Mouse (Mus musculus): ENCODE measurements around the gene Nek1.

Gene Nek1

GRCm38 (mm10) chr8:60992910-60993638 lies at the start of gene Nek1:
Nek1 (plus strand) TSS chr8:60993195.
- peak; percentile 97 for DNase-seq (ENCODE audit: low spot score)

- no peak for DNase-seq (ENCODE audit: low spot score)
Observed at GRCm38 (mm10) chr8:60947503-60947902, 45.5 kb upstream of the Nek1 start.

GRCm38 (mm10) chr8:60949859-60950258 lies 43.1 kb upstream of the Nek1 start:
- no peak for DNase-seq (ENCODE audit: low spot score)

- DNase-seq (ENCODE audit: low spot score): no peak
Observed at GRCm38 (mm10) chr8:60951271-60951670, 41.7 kb upstream of the Nek1 start.

- no peak for DNase-seq (ENCODE audit: low spot score)
Observed at GRCm38 (mm10) chr8:60951757-60952156, 41.2 kb upstream of the Nek1 start.

GRCm38 (mm10) chr8:60952803-60953202 lies 40.2 kb upstream of the Nek1 start:
- no peak for DNase-seq (ENCODE audit: low spot score)

GRCm38 (mm10) chr8:60954281-60955014 lies 38.5 kb upstream of the Nek1 start:
- DNase-seq (ENCODE audit: low spot score): peak; percentile 89

GRCm38 (mm10) chr8:60956847-60957246 lies 36.1 kb upstream of the Nek1 start:
- DNase-seq (ENCODE audit: low spot score): no peak

GRCm38 (mm10) chr8:60962763-60963162 lies 30.2 kb upstream of the Nek1 start:
- DNase-seq (ENCODE audit: low spot score): no peak

GRCm38 (mm10) chr8:60963931-60964330 lies 29.1 kb upstream of the Nek1 start:
- no peak for DNase-seq (ENCODE audit: low spot score)

- no peak for DNase-seq (ENCODE audit: low spot score)
Observed at GRCm38 (mm10) chr8:60964518-60964917, 28.5 kb upstream of the Nek1 start.

- no peak for DNase-seq (ENCODE audit: low spot score)
Observed at GRCm38 (mm10) chr8:60965306-60965705, 27.7 kb upstream of the Nek1 start.

- DNase-seq (ENCODE audit: low spot score): no peak
Observed at GRCm38 (mm10) chr8:60965741-60966140, 27.3 kb upstream of the Nek1 start.

GRCm38 (mm10) chr8:60969091-60969490 lies 23.9 kb upstream of the Nek1 start:
- DNase-seq (ENCODE audit: low spot score): no peak

- DNase-seq (ENCODE audit: low spot score): peak; percentile 20
Observed at GRCm38 (mm10) chr8:60971808-60972207, 21.2 kb upstream of the Nek1 start.

- no peak for DNase-seq (ENCODE audit: low spot score)
Observed at GRCm38 (mm10) chr8:60973448-60973847, 19.5 kb upstream of the Nek1 start.

GRCm38 (mm10) chr8:60974837-60975236 lies 18.2 kb upstream of the Nek1 start:
- no peak for DNase-seq (ENCODE audit: low spot score)

GRCm38 (mm10) chr8:60976818-60977217 lies 16.2 kb upstream of the Nek1 start:
- no peak for DNase-seq (ENCODE audit: low spot score)

- DNase-seq (ENCODE audit: low spot score): no peak
Observed at GRCm38 (mm10) chr8:60978496-60978895, 14.5 kb upstream of the Nek1 start.

- DNase-seq (ENCODE audit: low spot score): no peak
Observed at GRCm38 (mm10) chr8:60981388-60981787, 11.6 kb upstream of the Nek1 start.

- peak; percentile 89 for DNase-seq (ENCODE audit: low spot score)
Observed at GRCm38 (mm10) chr8:60982701-60983687, 10.0 kb upstream of the Nek1 start, which contains the start of gene Clcn3. Clcn3 (minus strand) TSS chr8:60983300.

GRCm38 (mm10) chr8:60983688-60984079 lies 9.3 kb upstream of the Nek1 start:
- peak; percentile 52 for DNase-seq (ENCODE audit: low spot score)

All from adipocyte (in vitro differentiated cells).